Mouse (Mus musculus) CD4-positive helper T cell, adult 2 months (primary cell): ENCODE measurements around the gene Haghl.
"Not testable (repeated sequence)": the region's sequence is repeated elsewhere in the genome, so short reads cannot be mapped to it uniquely, and the experiment has no call there.

Experiments
- DNase-seq: peaks from one replicate; pipeline ENCODE4 v3.0.0-alpha.2; 2012; ENCODE audit warnings: low read depth, missing footprints, low spot score

The Haghl gene

DNA sequence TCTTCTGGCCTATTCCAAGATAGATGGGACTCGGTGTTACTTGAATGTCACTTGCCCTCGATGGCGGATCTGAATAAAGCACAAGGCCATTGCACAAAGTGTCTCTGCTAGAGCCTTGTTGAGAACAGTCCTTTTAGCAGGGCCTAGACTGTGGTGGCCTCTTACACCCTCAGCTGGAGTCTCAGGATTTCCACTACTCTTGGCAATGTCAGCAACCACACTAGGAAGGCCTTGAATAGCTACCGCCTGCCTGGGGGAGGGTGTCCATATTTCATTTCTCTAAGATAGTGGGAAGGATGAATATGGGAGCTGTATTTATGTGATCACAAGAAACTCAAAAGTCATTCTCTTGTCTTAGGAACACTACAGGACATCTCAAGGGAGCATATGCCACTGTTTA is 37.2 kb downstream of the Haghl start:
- no peak for DNase-seq

DNA sequence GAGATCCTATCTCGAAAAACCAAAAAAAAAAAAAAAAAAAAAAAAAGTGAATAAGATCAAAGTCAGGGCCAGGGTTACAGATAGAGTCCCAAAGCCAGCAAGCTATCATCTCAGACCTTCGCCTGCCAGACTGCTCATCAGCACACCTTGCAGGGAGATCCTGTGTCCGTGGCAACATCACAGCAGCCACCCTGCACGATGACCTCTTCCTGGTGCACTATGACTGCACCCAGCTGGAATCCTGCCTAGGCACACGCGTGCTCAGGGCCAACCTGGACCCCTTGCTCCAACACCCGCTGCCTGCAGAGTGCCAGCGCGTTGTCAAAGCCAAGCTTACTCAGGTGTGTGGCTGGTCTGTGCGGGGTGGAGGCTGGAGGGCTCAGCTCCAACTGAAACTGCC is 41.2 kb downstream of the Haghl start:
- no peak for DNase-seq

DNA sequence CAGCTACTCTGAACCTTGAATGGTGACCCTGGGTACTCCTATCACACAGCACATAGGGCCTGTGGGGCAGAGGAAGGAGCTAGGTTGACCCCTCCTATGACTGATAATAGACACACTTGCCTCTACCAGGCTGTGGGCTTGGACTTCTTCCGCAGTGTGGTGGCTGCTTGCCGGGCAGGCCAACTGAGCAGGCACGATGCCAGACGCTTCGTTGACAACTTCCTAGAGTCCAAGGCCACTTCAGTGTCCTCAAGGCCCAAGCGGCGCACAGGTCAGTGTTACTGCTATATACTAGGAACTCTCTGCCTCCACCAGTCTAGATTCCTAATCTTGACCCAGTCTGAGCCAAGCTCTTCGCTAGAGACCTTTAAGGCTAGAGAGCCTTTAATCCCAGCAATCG is 41.6 kb downstream of the Haghl start:
- DNase-seq, result no peak

DNA sequence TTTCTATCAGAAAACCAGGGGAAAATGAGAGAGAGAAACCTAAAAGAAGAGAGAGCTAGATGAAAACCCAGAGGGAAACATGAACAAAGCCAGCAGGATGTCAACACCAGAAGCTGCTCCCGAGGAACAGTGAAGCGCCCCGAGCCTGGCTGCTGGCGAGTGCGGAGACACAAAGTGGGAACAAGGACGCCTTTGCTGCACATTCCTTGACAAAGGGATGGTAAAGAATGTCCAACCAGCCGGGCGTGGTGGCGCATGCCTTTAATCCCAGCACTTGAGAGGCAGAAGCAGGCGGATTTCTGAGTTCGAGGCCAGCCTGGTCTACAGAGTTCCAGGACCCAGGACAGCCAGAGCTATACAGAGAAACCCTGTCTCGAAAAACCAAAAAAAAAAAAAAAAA is 44.0 kb downstream of the Haghl start:
- not testable (repeated sequence) for DNase-seq

DNA sequence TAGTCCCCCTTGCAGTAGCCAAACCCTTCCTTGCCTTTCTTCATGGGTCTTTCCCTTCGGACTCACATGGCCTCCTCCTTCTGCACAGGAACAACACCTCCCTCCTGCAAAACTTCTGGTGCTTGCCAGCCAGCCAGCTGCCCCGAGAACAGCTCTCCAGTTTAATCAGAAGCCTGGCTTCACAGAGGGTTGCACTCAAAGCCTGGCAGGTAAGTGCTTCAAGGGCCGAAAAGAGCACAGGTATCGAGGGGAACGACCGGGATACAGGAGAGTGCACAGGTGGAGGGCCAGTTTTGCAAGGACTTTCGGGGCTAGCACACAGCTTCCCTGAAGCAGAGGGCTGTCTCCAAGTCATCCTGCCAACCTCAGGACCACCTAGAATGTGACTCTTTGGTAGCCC is 46.6 kb downstream of the Haghl start:
- DNase-seq, result no peak

DNA sequence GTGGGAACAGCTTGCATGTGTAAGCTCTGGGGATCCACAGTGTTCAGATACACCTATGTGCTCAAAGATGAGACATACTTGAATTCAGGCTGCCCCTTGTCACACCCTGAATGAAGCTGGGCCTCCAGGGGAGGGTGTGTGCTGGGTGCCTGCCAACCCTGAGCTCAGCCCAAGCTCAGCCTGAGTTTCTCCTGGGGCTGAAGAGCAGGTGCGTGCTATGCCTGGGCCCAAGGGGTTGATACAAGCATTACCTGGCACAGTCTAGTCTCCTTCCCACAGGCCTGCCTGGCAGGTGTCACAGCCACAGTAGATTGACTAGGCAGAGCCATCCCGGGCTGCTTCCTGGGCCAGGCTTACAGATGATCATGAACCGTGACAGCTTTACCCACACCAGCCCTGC is 49.7 kb downstream of the Haghl start, which contains the start of gene Mslnl:
Gene Mslnl (plus strand): TSS at position 298 of the 400 bp plus-strand sequence.
- no peak for DNase-seq

DNA sequence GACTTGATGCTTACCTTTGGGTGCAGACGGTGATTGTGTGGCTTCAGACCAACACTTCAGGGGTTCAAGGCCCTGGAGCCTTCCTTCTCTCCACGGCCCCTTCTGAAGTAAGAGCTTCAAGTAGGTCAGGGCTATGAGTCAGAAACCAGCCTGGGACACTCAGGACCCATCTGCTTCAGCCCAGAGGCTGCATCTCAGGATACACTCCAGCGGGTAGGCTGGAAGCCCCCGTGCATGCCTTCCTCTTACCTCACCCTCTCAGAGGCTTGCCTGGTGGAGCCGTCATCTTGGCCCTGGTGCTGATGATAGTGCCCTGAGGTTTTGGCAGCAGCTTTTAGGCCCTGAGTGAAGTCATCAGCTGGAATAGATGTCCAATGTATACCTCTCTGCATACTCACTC is 50.2 kb downstream of the Haghl start:
- no peak for DNase-seq

DNA sequence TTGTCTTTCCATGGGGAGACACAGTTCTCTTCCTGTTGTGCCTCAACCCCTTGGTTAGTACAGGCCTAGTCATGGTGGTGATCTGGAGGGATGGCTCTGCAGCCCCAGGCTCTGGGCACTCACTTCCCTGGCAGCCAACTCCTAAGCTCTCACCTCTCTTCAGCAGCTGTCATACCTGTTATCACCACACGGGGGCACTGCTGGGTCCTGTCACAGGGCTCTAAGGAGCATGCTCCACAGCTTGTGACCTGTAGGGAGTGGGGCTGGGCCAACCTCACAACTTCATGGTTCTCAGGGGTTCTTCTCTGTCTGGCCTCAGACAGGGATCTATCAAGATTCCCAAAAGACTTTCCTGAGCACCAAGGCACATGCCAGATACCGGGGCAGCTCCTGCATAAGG is 53.4 kb downstream of the Haghl start:
- peak; percentile 82 for DNase-seq
